ENCODE assay signal across 15 mouse cellular contexts in genomic region chr8:8453944-8454343, GRCm38 (mm10).
"Had no signal": no experiment of that assay in that cellular context is flagged by ENCODE, and none has a peak within 500 bp of the region (broad histone marks: within the 10 kb centered on the region; RNA-seq: fewer than 3 reads in every experiment).

No protein-coding gene starts in this region.

- H3K4me2 ChIP-seq: limb, embryonic 13.5 days; liver, embryonic 13.5 days; midbrain, embryonic 11.5 days; neural tube, embryonic 13.5 days had no signal

- H3K9ac ChIP-seq: limb, embryonic 13.5 days; liver, embryonic 13.5 days; neural tube, embryonic 13.5 days had no signal

- H3K4me3 ChIP-seq: limb, embryonic 10.5 days; limb, embryonic 13.5 days; liver, embryonic 13.5 days; neural tube, embryonic 13.5 days had no signal

- DNase-seq: kidney, adult 18-20 months; kidney, adult 9 months; kidney, postnatal 14 days; kidney, postnatal 4 days; liver; liver, embryonic 13.5 days; lung, adult 2 months; lung, postnatal 14 days; lung, postnatal 4 days; midbrain, embryonic 14.5 days; thymus, postnatal 36 days had no signal

- H3K36me3 ChIP-seq: limb, embryonic 10.5 days; limb, embryonic 13.5 days; liver, embryonic 13.5 days; neural tube, embryonic 13.5 days had no signal

- H3K9me3 ChIP-seq: limb, embryonic 10.5 days; limb, embryonic 13.5 days; liver, embryonic 13.5 days; neural tube, embryonic 13.5 days had no signal

- H3K27ac ChIP-seq: limb, embryonic 10.5 days; limb, embryonic 13.5 days; liver, embryonic 13.5 days; neural tube, embryonic 13.5 days had no signal

- H3K27me3 ChIP-seq: limb, embryonic 13.5 days; liver, embryonic 13.5 days; neural tube, embryonic 13.5 days had no signal

- H3K4me1 ChIP-seq: limb, embryonic 10.5 days; liver, embryonic 13.5 days; neural tube, embryonic 13.5 days had no signal
